Mouse (Mus musculus) embryonic fibroblast, embryonic 13.5 days (primary cell): ENCODE measurements at regions not wholly inside any gene's neighbourhood (a gene's known extent, or its start where the extent isn't known, plus 50 kb on each side); places are given as distances from the start of the nearest gene placed in this dataset.

Experiments used
- CTCF ChIP-seq: IDR thresholded peaks from 2 replicates; pipeline ENCODE4 v1.5.1; 2011; ENCODE audit warnings: mild to moderate bottlenecking, control low read depth, low read length, moderate library complexity, borderline replicate concordance; ENCODE audit not compliant: insufficient read depth
- POLR2A ChIP-seq: IDR thresholded peaks from 2 replicates; pipeline ENCODE4 v1.6.1; 2011; ENCODE audit warnings: low read depth, mild to moderate bottlenecking, control low read depth, low read length, moderate library complexity

DNA sequence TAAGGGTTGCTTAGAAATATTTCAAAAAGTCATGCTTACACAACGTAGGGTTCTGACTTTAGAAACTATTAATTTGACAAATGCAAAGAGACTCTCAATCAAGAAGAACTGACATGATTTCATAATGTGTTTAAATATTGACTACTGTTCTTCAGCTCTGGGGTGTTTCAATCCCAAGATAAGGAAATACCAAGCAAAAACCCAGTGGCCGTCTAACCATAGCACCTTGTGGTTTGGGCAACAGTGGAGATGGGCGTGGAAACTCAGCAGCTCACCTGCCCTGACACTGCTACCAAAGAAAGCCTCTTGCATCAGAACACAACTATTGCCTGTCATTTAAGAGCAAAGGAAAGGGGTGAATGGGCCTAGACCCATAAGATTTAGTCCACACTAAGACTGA lies 119.9 kb downstream of the Foxa2 start:
- TF ChIP-seq POLR2A (no peak), CTCF (no peak)
